Mouse (Mus musculus): ENCODE measurements around the gene Nhlrc4.

Nhlrc4 gene

DNA sequence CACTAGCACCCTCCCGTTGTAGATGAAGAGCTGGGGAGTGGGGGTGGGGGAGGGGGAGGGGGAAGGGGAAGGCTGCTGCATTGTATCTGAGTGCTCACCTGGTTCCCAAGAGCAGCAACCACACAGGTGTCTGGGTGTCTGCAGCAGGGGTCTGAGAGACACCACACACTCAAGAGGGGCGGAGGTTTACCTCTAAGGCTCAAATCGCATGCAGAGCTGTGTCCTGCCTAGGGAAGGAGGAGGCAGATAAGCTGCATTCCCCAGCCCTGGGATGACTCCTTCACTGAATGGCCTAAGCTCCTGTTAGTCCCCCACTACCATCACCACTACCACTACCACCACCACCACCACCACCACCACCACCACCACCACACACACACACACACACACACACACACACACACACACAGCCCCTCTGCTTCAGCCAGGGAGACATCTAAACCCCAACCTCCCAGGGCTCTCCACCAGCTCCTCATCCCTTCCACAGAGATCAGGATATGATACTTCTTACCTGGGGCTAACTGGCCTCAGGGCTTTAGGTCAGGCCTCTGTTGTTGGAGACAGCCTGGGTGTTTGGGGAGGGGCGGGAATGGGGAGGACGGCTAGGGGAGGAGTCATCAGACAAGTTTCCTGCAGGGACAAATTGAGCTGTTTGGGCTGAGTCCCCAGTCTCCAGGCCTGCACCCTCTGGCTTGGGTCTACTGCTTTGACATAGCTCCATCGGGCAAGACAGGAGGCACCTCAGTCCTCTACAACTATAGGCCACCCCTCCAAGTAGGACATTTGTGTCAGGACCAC lies at the start of gene Nhlrc4, which contains the start of gene Pigq:
Nhlrc4 (minus strand) TSS at position 596 of the 798 bp plus-strand sequence.
Pigq (minus strand) TSS at position 571 of the 798 bp plus-strand sequence.
- no peak for DNase-seq (ENCODE audit: low read depth, low spot score)

DNA sequence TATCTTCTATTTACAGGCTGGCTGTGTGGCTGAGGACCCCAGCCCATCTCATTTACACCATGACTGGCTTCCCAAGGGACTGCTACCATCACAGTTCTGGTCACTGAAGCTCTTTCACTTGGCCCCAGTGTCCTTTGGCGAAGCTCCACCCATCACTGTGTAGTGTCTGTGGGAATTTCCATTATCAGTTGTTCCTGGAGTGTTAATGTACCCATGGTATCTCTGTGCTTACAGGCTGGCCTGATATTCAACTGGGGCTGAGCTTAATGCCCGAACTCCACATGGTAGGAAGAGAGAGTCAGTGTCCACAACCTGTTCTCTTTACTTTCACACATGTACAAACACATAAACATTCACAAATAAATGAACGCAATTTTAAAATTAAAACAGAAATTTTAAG lies 48.7 kb upstream of the Nhlrc4 start:
- no peak for DNase-seq (ENCODE audit: low read depth, low spot score)

DNA sequence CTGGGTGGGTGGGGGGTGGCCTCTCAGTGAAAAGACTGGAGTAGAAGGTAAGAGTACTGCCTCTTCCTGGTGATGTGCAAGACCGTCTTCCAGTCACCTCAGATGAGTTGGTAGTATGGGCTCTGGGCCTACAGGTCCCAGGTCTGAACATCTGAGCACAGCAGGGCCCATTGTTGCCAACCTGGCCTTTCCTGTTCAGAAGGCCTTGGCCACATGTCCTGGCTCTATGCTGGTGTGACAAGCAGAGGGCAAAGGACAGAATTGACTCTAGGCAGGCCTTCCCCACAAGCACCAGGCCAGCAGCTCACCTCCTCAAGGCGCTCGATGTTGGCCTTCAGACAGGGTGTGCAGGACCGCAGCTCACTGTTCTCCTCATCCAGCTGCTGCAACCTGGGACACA lies 47.5 kb upstream of the Nhlrc4 start:
- DNase-seq (ENCODE audit: low read depth, low spot score): no peak

DNA sequence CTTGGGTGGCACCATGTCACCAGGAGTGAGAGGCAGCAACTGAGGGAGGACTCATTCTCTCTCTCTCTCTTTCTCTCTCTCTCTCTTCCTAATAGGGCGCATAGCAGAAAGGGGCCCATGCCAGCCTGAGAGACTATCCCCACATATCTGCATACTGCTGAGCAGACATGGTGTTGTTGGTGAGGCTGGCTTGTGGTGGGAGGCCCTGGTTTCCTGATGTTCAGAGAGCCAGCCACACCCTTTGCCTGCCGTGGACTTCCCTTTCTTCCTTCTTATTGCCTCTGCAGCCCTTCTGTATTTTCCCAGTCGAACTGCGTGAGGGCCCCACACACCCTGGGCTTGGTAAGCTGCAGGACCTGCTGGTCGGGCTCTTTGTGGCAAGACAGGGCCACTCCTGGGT lies 45.6 kb upstream of the Nhlrc4 start:
- DNase-seq (ENCODE audit: low read depth, low spot score): no peak

DNA sequence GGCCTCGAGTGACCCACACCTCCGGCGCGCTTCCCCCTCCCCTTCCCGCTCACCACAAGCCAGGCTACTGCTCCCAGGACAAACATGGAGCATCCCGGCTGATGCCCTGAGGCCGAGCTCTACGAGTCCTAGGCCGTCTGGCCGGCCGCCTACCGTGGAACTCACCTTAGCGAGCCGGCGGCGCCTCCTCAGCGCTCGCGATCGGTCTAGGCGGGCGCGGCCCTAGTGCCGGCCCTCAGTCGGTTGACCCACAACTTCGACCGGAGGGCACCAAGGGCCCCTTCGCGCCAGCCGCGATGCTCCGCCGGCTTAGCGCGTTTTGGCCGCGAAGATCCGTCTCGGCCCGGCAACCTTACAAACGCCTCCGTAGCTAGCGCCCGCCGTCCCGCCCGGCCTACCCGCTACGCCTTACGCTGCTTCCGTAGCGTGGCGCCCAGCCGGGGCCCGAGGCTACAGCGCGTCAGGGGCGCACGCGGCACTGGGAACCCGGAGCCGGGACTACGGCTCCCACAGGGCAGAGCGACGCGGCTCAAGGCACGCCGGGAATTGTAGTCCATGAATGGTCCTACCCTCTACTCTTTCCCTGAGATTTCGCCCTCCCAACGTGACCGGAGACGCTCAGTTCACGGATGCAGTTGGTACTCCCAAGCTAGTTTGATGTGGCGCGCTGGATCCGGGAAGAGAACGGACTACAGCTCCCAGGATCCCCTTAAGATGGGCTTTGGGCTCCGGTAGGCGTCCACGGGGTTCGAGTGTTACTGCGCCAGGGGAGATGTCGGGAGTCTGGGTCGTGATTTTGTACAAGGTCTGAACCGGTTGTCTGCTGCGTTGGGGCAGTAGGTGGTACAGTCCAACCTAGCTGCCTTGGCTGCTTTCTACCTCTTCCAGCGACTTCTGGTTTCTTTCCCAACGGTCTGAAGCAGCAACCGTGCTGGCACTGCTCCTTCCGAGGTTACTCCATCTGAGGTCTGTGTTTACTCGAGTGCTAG lies 40.8 kb upstream of the Nhlrc4 start, which contains the start of gene Capn15:
Capn15 (minus strand) TSS at position 491 of the 989 bp plus-strand sequence.
- DNase-seq (ENCODE audit: low read depth, low spot score): peak; percentile 88

DNA sequence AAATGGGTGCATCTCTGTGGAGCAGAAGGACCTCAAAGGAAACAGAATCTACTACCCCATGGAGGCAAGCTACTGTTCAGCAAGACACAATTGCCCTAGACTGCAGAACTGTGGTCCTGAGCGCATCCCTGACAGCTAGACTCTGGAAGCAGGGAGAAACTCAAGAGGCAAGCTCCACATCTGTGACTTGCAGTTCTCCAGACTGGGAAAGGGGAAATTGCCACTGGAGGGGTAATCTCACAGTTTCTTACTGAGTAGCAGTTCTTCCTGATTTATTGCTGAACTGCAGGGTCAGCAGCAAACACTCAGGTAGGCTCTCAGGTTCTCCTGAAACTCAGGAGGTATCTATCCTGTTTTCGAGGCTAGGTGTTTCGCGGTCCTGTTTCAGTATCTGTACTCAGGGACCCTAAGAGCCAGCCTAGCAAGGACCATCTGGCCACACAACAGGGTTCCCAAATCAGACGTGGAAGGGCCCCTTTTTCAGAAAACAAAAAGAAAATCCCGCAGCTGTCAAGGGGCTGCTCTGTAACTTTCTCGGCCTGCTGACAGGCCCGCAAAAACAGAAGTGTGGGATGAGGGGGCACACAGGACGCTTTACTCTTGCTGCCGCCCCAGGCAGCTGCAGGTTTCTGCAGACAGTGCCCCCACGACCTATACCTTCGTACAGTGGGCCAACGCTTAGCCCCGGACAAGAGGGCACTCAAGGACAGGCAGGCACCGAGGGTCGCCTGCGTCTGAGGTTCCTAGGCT lies 40.0 kb upstream of the Nhlrc4 start:
- DNase-seq (ENCODE audit: low read depth, low spot score): peak; percentile 9

DNA sequence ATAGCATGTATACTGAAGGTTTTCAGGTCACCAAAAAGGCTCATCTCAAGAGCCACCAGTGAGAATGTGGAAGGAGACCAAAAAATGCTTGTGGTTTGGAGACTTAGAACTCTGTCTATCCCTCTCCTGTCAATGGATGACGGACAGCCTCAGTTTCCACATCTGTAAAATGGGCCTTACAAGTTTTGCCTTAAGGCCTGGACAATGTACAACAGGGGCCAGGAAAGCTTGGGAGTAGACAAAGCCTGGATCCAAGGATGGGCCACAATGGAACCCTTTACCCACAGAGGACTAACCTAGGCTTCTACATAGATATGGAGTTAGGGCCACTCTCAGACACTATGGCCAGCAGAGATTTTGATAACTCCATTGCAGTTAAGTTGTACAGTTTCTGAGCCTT lies 39.3 kb upstream of the Nhlrc4 start:
- DNase-seq (ENCODE audit: low read depth, low spot score): no peak

DNA sequence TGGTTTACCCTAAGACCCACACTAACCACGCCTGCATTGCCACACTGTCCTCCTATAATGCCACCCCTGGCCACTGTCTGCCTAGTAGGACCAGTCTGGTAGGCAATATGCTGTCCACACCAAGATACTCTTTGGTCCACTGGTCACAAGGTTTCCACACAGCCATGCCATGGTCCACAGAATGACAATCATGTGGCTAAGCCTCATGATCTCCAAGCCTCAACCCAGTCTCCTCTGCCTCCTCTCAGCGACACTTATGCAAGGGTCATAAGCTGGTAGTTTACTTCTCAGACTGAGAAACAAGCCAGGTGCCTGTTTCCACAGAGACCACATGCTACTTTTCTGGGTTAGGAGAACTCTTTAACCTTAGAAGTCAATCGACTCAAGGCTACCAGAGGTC lies 38.2 kb upstream of the Nhlrc4 start:
- DNase-seq (ENCODE audit: low read depth, low spot score): no peak

DNA sequence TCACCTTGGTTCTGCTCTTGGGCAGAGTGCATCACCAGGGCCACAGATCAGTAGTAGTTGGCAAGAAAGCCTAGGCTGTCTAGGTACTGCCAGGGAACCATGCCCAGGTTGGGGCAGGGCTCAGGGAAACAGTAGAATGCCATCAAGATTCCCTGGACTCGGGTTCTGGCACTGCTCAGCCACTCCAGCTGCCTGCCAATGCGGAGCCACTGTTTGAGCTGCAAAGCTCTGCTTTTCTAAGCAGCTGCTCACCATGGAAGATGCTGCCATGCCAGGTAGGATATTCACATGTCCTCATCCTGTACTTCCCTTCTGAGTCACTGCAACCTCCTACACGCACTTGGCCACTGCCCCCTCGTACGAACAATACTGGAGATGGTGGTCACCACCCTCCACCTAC lies 36.1 kb upstream of the Nhlrc4 start:
- DNase-seq (ENCODE audit: low read depth, low spot score): no peak

DNA sequence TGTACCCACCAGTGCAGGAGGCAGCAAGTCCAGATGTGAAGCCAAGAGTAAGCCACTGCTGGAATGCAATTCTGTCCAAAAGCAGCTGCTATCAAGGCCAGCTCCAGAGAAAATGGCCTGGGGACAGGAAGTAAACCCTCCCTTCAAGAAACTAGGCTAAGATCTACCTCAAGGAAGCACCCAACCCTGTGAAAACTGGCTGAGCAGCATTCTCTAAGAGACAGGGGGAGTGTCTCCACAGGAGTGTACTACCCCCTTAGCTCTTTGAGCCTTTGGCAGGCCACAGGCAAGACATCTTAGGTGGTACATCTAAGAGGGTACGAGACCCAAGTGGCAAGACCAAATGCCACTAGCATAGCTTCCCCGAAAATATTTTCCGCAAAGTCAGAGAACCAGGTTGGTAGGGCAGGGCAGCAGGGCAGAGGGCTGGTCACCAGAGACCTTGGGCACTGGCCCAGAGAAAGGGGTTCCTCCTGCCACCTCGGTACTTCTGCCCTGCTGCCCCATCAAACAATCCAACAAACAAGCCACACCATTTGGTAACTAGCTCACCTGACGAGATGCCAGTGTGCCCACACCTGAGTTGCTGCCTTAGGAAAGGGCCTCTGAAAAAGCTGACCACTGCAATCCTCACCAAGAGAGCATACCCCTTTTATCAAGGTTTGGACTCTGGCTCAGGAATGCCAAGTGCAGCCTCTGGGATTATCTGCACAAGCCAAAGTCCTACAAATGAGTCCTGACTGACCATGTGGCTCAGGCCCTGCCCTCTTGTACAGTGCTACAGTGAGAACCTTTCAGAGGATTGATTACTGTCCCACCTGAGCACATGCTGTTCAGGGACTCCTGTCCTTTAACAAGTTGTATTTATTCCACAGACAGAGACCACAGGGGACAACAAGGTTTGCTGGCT lies 35.3 kb upstream of the Nhlrc4 start:
- DNase-seq (ENCODE audit: low read depth, low spot score): no peak

DNA sequence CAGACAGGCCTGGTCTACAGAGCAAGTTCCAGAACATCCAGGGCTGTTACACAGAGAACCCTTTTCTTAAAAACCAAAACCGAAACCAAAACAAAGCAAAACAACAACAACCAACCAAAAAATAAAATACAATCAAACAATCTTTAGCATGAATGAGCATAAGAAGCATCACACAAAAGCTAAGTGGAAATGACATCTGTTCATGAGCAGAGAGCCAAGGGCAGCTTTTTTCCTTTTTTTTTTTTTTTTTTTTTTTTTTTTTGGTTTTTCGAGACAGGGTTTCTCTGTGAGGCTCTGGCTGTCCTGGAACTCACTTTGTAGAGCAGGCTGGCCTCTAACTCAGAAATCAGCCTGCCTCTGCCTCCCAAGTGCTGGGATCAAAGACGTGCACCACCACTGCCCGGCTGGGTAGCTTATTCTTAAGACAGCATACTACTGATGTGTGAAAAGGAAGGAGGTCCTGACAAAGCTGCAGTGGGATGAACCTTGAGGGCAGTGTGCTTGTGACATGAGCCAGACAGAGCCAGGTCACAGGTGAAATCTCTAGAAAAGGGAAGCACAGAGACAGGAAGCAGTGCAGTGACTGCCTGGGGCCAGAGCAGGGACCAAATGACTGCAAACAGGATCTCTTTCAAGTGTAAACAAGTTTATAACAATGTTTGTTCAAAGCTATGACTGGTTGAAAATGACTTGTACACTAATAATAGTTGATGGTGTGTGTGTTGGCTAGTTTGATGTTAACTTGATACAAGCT lies 26.4 kb upstream of the Nhlrc4 start:
- no peak for DNase-seq (ENCODE audit: low read depth, low spot score)

DNA sequence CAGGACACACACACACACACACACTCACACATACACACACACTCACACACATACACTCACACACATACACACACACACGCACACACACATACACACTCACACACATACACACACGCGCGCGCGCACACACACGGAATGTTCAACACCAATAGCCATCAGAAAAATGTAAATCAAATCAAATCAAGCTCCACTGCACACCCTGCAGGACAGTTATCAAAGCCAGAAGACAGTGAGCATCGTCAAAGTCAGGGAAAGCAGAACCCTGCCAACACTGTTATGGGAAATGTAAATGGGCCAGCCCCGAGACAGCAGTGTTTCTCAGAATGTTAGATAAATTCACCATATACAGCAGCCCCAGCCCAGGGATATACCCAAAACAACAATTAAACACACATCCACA lies 25.7 kb upstream of the Nhlrc4 start:
- no peak for DNase-seq (ENCODE audit: low read depth, low spot score)

DNA sequence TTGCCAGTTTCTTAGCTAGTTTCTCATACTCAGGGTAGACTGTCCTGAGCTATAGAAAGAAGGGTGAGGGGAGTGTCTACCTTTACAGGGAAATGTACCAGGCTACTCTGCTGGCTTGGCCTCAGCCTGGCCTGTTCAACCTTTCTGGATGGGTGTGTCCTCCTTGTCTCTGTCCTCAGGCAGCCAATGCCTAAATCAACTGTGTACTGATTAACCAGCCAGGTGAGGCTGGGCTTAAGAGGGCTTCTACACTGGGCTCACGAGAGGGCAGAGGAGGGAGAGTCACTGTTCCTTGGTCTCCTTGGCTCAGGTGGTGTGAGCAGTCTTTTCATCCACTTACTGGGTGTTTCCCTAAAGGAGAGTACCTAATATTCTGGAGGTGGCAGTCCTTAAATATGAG lies 23.4 kb upstream of the Nhlrc4 start:
- DNase-seq (ENCODE audit: low read depth, low spot score): no peak

DNA sequence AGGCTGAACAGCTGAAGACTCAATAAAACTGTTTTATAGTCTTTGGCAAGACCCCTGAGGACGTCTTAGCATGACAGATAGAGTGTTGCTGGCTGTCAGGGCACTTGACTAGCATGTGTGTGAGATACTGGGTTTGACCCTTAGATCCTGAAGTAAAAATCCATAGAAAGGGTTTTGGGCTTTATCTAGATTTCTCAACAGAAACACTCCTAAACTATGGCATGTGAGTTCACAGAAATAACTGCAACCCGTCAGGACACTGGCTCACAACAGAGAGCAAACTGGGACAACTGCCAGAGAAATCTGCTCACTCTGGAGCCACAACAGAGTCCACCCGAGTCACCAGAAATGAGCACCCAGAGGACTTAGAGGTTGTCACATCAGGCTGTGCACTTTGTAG lies 22.9 kb upstream of the Nhlrc4 start:
- no peak for DNase-seq (ENCODE audit: low read depth, low spot score)

DNA sequence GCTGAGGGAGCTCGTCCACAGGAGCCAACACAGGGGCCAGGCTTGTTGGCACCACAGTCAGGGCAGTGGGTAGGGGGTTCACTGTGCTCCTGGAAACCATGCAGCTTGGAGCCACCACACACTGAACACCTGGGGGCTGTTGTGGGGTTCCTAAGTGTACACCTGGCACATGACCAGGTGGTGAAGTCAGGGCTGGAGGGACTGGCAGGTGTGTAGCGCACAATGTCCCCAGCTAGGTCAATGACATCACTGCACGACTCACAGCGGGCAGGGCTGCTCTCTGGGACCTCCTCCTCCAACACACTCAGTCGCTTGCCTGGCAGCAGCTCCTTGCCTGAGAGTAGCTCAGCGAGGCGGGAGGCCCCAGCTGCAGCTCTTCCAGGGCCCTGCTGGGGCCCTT lies 19.5 kb upstream of the Nhlrc4 start:
- DNase-seq (ENCODE audit: low read depth, low spot score): no peak

DNA sequence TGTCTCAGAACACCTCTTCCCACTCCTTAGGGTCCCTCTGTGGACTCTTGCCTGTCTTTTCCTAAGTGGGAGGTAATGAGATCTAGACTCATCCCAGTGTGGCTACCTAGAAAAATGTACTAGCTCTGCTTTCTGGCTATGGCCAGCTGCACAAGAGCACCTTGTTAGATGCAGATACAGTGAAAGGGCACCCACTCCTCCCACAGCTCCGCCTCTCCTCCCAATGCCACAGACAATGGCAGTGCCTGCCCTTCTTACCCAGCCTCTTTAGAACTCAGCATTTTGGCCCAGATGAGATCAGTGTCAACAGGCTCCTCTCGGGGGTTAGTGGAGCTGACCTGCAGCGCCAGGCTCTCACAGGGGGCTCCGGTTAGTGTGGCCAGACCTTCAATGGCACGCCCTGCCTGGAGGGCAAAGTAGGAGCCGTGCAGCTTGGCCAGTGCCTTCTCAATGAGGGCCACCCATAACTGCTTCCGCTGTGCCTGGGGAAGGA lies 17.7 kb upstream of the Nhlrc4 start:
- DNase-seq (ENCODE audit: low read depth, low spot score): no peak

DNA sequence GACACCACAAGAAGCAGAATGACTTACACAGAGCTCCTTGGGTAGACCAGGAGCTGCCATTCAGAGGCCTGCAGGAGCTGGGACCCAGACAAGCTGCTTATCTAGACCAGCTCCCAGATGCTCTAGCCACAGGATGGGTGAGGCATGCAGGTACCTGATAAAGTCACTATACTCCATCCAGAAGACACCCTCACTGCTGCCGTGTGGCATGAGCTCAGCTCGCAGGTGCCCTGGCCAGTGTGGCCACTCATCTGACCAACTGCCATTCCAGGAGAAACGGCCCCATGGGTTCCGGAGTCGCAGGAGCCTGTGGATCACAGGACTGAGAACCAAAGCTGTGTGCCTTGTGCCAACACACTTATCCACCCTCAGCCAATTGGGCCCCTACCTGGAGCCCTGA lies 16.8 kb upstream of the Nhlrc4 start:
- no peak for DNase-seq (ENCODE audit: low read depth, low spot score)

DNA sequence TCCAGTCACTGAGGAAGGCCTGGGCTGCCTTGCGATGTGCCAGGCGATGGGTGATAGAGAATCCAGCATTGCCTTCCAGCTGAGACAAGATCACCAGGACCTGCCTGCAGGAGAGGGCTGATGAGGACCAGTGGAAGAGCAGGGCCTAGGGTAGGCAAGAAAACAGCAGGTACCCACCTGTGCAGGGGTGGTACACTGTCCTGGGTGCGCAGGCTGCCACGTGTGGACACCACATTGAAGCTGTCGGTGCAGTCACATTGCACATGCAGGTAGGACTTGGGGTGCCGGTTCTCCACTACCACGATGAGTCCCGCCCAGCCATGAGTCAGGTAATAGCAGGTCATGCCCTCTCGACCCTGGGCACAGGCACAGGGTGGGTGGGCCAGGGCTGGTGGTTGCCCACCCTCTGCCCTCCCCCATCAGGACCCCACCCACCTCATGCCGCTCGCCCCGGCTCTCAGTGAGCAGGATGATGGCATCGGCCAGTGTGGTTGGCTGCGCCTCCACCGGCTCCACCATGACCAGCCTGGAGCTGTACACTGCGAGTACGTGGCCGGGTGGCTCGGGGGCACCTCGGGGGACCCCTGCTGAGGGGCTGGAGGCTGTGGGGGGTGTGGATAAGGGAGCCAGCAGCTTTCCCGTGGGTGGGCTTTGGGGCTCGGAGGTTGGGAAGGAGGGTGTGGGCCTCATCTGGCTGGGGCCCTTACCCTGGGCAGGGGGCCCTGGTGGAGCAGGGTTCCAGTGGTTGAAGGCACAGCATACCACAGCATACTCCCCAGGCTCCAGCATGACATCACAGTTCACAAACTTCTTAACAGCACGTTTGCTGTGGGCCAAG lies 15.1 kb upstream of the Nhlrc4 start:
- DNase-seq (ENCODE audit: low read depth, low spot score): no peak

Data from retina, postnatal 7 days (tissue).